Comparison of ENCODE assay signal across 8 mouse cellular contexts in genomic region chr2:125696219-125696618, GRCm38 (mm10). TPM values are rescaled to one million over a fixed set of nuclear protein-coding genes. Genes with fewer than 3 reads are reported as not detected.
A peak's percentile ranks its signal among the peaks of the same experiment; 100 is the strongest.
DNase-seq lines count a peak whose midpoint lies in the region; ATAC-seq and TF ChIP-seq lines count a peak whose summit lies in the region.
"Had no signal": no experiment of that assay in that cellular context is flagged by ENCODE, and none has a peak within 500 bp of the region (broad histone marks: within the 10 kb centered on the region; RNA-seq: fewer than 3 reads in every experiment).

No protein-coding gene starts in this region.

- WGBS in kidney, adult 2 months: 81% methylated on average over 2 of the region's 2 CpGs

- TF ChIP-seq POLR2A in kidney, adult 2 months (IDR thresholded peaks at IDR 0.05; ENCODE audit: low read depth, low read length): no peak

- no peak for TF ChIP-seq CTCF in kidney, adult 2 months (conservative IDR thresholded peaks at IDR 0.05; ENCODE audit: insufficient read depth, insufficient read length, low read depth, low read length)

- no peak overlapping the region for H3K27ac ChIP-seq in kidney, adult 2 months (ENCODE audit: insufficient read depth, low read depth, low read length)

- no peak overlapping the region for H3K4me3 ChIP-seq in kidney, adult 2 months (ENCODE audit: insufficient read depth, low read depth, low read length)
- H3K4me3 ChIP-seq: limb, embryonic 15.5 days had no signal

- ATAC-seq in granulocyte monocyte progenitor cell, adult 5-6 weeks (replicated peaks; ENCODE audit: poor library complexity, severe bottlenecking): peak; percentile 50
- ATAC-seq in megakaryocyte progenitor cell, adult 5-6 weeks (replicated peaks; ENCODE audit: poor library complexity): peak; percentile 31; the same call in 1 of the 2 replicates
- ATAC-seq in inflammation-experienced regulatory T-cells, adult 6 months: no peak

- no peaks in the 10 kb centered on the region for H3K27me3 ChIP-seq in kidney, adult 2 months (replicated peaks; ENCODE audit: control insufficient read depth, insufficient read depth, low read length)
- H3K27me3 ChIP-seq: limb, embryonic 15.5 days had no signal

- intact Hi-C loops in left cerebral cortex, postnatal 4 days (cut with DNase I): no loop called here

- H3K36me3 ChIP-seq in kidney, adult 2 months (ENCODE audit: control insufficient read depth, insufficient read depth, low read length): no peaks in the 10 kb centered on the region
- H3K36me3 ChIP-seq: limb, embryonic 15.5 days had no signal

- DNase-seq in left cerebral cortex, postnatal 4 days: peak; percentile 29
- no peak for DNase-seq in left cerebral cortex, adult 18-20 months (ENCODE audit: low spot score in 2 of 2)
- DNase-seq in kidney, adult 2 months: peak; percentile 60
- no peak for DNase-seq in thymus, postnatal 25 days

- H3K4me1 ChIP-seq in kidney, adult 2 months (ENCODE audit: control insufficient read depth, insufficient read depth, low read length): no peaks in the 10 kb centered on the region
- H3K4me1 ChIP-seq: limb, embryonic 15.5 days had no signal

RNA-seq across cellular contexts. Expression of gene Eid1, which starts 23.3 kb away (rescaled TPM):
- total RNA-seq in left cerebral cortex, postnatal 4 days (2021): 100 to 1,000 TPM; 522 to 568 TPM
- total RNA-seq in left cerebral cortex, adult 18-20 months (2021): 100 to 1,000 TPM; 229 to 233 TPM
- total RNA-seq in granulocyte monocyte progenitor cell, adult 5-6 weeks (2014; fragmentation: Nextera tagmentation): 68.2 and 71.7 TPM in 2 replicates
- 121 and 142 TPM in 2 replicates for total RNA-seq in granulocyte monocyte progenitor cell, adult 5-6 weeks (2017)
- polyA plus RNA-seq in kidney, adult 2 months (2012; rRNA removed): 12.9 and 19.9 TPM in 2 replicates
- total RNA-seq in megakaryocyte progenitor cell, adult 5-6 weeks (2015): 74.1 and 74.9 TPM in 2 replicates
- 115 and 118 TPM in 2 replicates for total RNA-seq in megakaryocyte progenitor cell, adult 5-6 weeks (2017)
- polyA plus RNA-seq in inflammation-experienced regulatory T-cells, adult 6 months (2017; shearing (Covaris generic)): 1 to 10 TPM; 6.8 to 7.4 (median 6.8) TPM

RNA-seq across cellular contexts. Expression of gene Shc4, which starts 27.7 kb away (rescaled TPM):
- total RNA-seq in left cerebral cortex, postnatal 4 days (2021): 1 to 10 TPM; 5.3 to 5.6 TPM
- total RNA-seq in left cerebral cortex, adult 18-20 months (2021): 1 to 10 TPM; 5.1 to 5.2 TPM
- not detected in 2 replicates for total RNA-seq in granulocyte monocyte progenitor cell, adult 5-6 weeks (2014; fragmentation: Nextera tagmentation)
- total RNA-seq in granulocyte monocyte progenitor cell, adult 5-6 weeks (2017): 0.26 and 1.0 TPM in 2 replicates
- polyA plus RNA-seq in kidney, adult 2 months (2012; rRNA removed): 0.20 and 0.22 TPM in 2 replicates
- 0.52 and 0.64 TPM in 2 replicates for total RNA-seq in megakaryocyte progenitor cell, adult 5-6 weeks (2015)
- total RNA-seq in megakaryocyte progenitor cell, adult 5-6 weeks (2017): 0.12 and 0.74 TPM in 2 replicates
- under 1 TPM in 1 of 3 experiments, not detected in 2; 0.19 TPM for polyA plus RNA-seq in inflammation-experienced regulatory T-cells, adult 6 months (2017; shearing (Covaris generic))

Comparison
In these comparisons a context has a peak if more than half of its experiments do, and no peak if none do; other contexts are left out.
1. DNase-seq: peak in left cerebral cortex, postnatal 4 days (single experiment) and kidney, adult 2 months (single experiment); none in left cerebral cortex, adult 18-20 months (0 of 2) and thymus, postnatal 25 days (single experiment).